Mouse (Mus musculus): Measurements from ENCODE around the gene Prox1.

DNA sequence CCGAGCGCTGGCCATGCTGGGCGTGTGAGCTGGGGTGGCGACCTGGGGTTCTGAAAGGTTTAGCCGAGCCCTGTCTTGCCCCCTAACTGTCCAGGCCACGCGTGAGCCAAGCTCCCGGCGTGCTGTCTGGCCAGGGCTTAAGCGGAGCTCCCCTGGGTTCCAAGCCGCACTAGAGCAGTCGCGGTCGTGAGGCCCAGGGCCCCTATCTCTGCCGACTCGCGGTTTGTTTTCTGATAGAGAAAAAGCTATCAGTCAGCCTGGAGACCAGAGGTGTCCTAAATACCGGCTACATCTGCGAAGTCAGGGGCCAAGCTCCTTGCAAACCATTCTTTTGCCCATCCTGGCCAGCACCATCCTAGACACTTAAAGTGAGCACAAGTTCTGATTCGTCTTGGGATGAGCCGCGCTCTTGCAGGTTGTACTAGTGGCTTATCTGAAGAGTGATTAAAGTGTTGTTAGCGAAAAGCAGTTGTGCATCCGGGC, 2.5 kb upstream of the Prox1 start:
- TF ChIP-seq POLR2A (IDR thresholded peaks at IDR 0.05; ENCODE audit: borderline replicate concordance, low read depth, low read length) (no peak), CTCF (IDR thresholded peaks at IDR 0.05; ENCODE audit: low read depth, low read length) (no peak)

Measured in bone marrow macrophage, adult 2 months (primary cell).